In genomic region chr14:77440805-77441204, GRCm38 (mm10) we compare ENCODE assay signal across 20 mouse cellular contexts.
A peak's percentile ranks its signal among the peaks of the same experiment; 100 is the strongest.
DNase-seq lines count a peak whose midpoint lies in the region; ATAC-seq lines count a peak whose summit lies in the region.
"Had no signal": no experiment of that assay in that cellular context is flagged by ENCODE, and none has a peak within 500 bp of the region (broad histone marks: within the 10 kb centered on the region; RNA-seq: fewer than 3 reads in every experiment).

No protein-coding gene starts in this region.

- DNase-seq in cerebellum, postnatal 14 days, result peak; percentile 27 to 58
- no peak for DNase-seq in cerebellum, adult 11 months
- DNase-seq in heart, adult 11 months, result peak; percentile 91
- no peak for DNase-seq in heart, adult 8-10 months (ENCODE audit: low spot score)
- DNase-seq in right cerebral cortex, adult 18-20 months, result peak; percentile 49
- no peak for DNase-seq in right cerebral cortex, postnatal 4 days

- H3K4me1 ChIP-seq in liver, embryonic 12.5 days, result no peaks in the 10 kb centered on the region
- H3K4me1 ChIP-seq: embryonic facial prominence, embryonic 12.5 days; hindbrain, embryonic 10.5 days; limb, embryonic 12.5 days; stomach, embryonic 15.5 days had no signal

- H3K27me3 ChIP-seq in liver, embryonic 12.5 days (replicated peaks), result no peaks in the 10 kb centered on the region
- H3K27me3 ChIP-seq: embryonic facial prominence, embryonic 12.5 days; limb, embryonic 12.5 days; neural tube, embryonic 15.5 days; stomach, embryonic 15.5 days had no signal

- H3K4me3 ChIP-seq in liver, embryonic 12.5 days, result no peak overlapping the region
- H3K4me3 ChIP-seq: embryonic facial prominence, embryonic 12.5 days; heart, adult 2 months; hindbrain, embryonic 10.5 days; left cerebral cortex, adult 2 months; limb, embryonic 12.5 days; myocyte; neural tube, embryonic 15.5 days; stomach, embryonic 15.5 days had no signal

- ATAC-seq in inflammation-experienced regulatory T-cells, adult 6 months, result no peak
- ATAC-seq in liver, embryonic 12.5 days, result no peak
- ATAC-seq: intestine, embryonic 16.5 days had no signal

- H3K36me3 ChIP-seq in liver, embryonic 12.5 days, result no peaks in the 10 kb centered on the region
- H3K36me3 ChIP-seq: embryonic facial prominence, embryonic 12.5 days; hindbrain, embryonic 10.5 days; limb, embryonic 12.5 days; neural tube, embryonic 15.5 days; stomach, embryonic 15.5 days had no signal

- H3K9ac ChIP-seq in liver, embryonic 12.5 days, result no peak overlapping the region
- H3K9ac ChIP-seq: embryonic facial prominence, embryonic 12.5 days; limb, embryonic 12.5 days; liver, embryonic 14.5 days; neural tube, embryonic 15.5 days; stomach, embryonic 15.5 days had no signal

- H3K4me2 ChIP-seq in liver, embryonic 12.5 days, result no peak overlapping the region
- H3K4me2 ChIP-seq: embryonic facial prominence, embryonic 12.5 days; limb, embryonic 12.5 days; midbrain, embryonic 11.5 days; neural tube, embryonic 15.5 days; stomach, embryonic 15.5 days had no signal

- no peak overlapping the region for H3K27ac ChIP-seq in liver, embryonic 12.5 days
- H3K27ac ChIP-seq: embryonic facial prominence, embryonic 12.5 days; heart, adult 2 months; hindbrain, embryonic 10.5 days; limb, embryonic 12.5 days; liver, embryonic 14.5 days; macrophage; neural tube, embryonic 15.5 days; stomach, embryonic 15.5 days had no signal

- H3K9me3 ChIP-seq in liver, embryonic 12.5 days (replicated peaks), result no peaks in the 10 kb centered on the region
- H3K9me3 ChIP-seq: embryonic facial prominence, embryonic 12.5 days; hindbrain, embryonic 10.5 days; limb, embryonic 12.5 days; neural tube, embryonic 15.5 days; stomach, embryonic 15.5 days had no signal

- WGBS in liver, embryonic 12.5 days (ENCODE audit: insufficient replicate concordance), result 74% methylated on average over 7 of the region's 7 CpGs

Comparison
In these comparisons a context has a peak if more than half of its experiments do, and no peak if none do; other contexts are left out.
1. DNase-seq: peak in cerebellum, postnatal 14 days (2 of 2), heart, adult 11 months (single experiment) and right cerebral cortex, adult 18-20 months (single experiment); none in cerebellum, adult 11 months (single experiment), heart, adult 8-10 months (single experiment) and right cerebral cortex, postnatal 4 days (single experiment).